Mouse (Mus musculus): ENCODE measurements around the gene Slc6a6.

DNA sequence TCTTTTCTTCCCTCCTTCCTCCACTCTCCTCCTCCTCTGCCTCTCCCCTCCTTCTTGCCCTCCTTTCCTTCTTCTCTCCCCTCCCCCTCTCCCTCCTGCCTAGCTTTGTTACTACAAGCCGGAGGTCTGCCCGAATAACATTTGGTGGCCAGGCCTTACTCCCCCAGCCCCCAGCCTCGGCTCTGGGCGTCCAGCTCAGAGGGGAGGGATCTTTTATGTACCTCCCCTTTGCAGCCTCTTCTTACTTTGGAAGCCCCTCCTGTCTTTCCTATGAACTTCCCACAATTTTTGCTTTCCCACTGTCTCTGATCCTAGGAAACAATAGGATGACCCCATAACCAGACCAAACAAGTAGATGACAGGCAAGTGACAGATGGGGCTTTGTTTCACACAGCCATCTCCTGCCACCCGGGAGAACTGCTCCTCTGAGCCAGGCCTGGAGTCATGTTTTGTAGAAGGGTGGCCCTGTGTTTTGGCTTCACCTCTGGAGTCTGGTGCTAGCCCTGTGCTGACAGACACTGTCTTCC is 29.6 kb downstream of the Slc6a6 start:
- TF ChIP-seq CTCF (IDR thresholded peaks at IDR 0.05; ENCODE audit: low read depth, low read length) = no peak
- TF ChIP-seq POLR2AphosphoS5 (IDR thresholded peaks at IDR 0.05; ENCODE audit: insufficient replicate concordance, low read depth, low read length) = no peak
- no peak for TF ChIP-seq GATA1 (IDR thresholded peaks at IDR 0.05; ENCODE audit: borderline replicate concordance, low read length)
- no peak for TF ChIP-seq TAL1 (conservative IDR thresholded peaks at IDR 0.05; ENCODE audit: low read depth, low read length)
